Mouse (Mus musculus) left cerebral cortex, adult 8-10 months (tissue): ENCODE measurements at regions not wholly inside any gene's neighbourhood (a gene's known extent, or its start where the extent isn't known, plus 50 kb on each side); places are given as distances from the start of the nearest gene placed in this dataset.

ENCODE experiments used
- DNase-seq, 2 experiments: peaks; one replicate each; pipeline ENCODE4 v3.0.0; 2022; ENCODE audit warnings: low spot score in 2 of 2

GRCm38 (mm10) chr17:53250570-53251265, 212.4 kb downstream of the Efhb start:
- peak in 1 of 2 experiments; percentile 7 for DNase-seq

- DNase-seq, result no peak
These were observed 214.6 kb downstream of the Efhb start for GRCm38 (mm10) chr17:53248501-53248900.

GRCm38 (mm10) chr17:53247593-53248236, 215.4 kb downstream of the Efhb start:
- no peak for DNase-seq

- no peak for DNase-seq
These were observed 252.7 kb downstream of the Efhb start for GRCm38 (mm10) chr17:53210416-53210772.

DNA sequence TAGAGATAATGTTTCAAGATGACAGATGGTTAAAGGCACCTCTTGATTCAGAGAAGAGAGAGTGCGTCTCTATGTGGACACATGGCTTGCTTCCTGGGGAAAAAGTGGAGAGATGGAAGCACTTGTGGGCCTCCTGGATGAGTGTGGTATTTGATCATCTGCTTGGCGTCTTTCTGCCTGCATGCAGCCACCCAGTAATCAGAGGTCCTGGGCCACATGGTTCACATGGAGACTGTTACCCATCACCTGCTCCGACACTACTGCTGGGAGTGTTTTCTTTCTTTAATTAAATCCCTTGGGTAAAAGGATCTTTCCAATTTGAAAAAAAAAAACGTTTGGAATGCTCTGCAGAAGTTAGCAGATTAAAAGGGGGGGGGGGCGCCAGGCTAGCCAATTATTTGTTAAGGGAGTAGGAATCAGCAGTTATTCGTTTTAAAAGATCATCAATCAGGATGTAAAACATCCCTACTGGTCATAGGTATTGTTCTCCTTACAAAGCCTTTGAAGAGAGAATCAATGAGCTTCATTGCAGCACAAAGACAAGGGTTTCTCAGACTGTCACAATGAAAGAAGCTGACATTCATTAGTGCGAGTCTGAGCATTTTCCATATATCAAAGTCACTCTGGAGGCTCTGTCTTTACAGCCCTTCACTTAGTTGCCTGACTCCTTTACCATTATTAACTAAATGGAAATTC, 253.3 kb downstream of the Efhb start:
- no peak for DNase-seq
